Mouse (Mus musculus) liver, postnatal 0 days (tissue): ENCODE results near the gene Col4a1.

Experiments used
- CTCF ChIP-seq: sonication (generic); IDR thresholded peaks from 2 replicates; pipeline ENCODE4 v1.5.1; 2016; ENCODE audit warnings: antibody characterized with exemption, low read depth
- EP300 ChIP-seq: IDR thresholded peaks from 2 replicates; pipeline ENCODE4 v1.6.1; 2016; ENCODE audit warnings: antibody characterized with exemption, low read depth, mild to moderate bottlenecking

DNA sequence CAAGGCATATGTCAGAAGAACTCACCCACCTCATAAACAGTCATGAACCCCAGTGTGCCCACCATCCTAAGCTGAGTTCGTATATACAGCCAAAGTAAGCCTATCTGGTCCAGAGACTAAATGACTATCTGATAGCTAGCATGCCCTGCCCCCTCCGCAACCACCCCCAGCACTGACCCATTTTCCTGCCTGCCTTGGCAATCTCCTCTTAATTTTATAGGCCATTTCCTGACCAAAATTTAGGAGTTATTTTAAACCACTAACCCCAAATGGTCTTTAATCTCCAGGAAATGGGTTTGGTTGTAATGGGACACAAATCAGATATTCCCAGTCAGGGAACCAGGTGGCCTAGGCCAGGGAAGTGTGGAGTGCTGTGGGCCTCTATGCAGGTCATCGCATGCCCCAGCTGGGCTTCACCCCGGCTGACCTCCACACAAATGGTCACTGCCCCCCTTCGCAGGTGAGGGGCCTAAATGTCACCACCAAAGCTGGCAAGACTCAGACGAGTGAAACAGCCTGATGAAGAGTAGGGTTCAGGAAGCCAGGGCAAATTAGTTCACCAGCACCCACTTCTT is 8.5 kb downstream of the Col4a1 start:
- no peak for TF ChIP-seq CTCF
- no peak for TF ChIP-seq EP300
